Mouse (Mus musculus): ENCODE data around the gene Zfp872. TPM values are rescaled to one million over a fixed set of nuclear protein-coding genes. Genes with fewer than 3 reads are reported as not detected.
A peak's percentile ranks its signal among the peaks of the same experiment; 100 is the strongest.
"Not testable (repeated sequence)": the region's sequence is repeated elsewhere in the genome, so short reads cannot be mapped to it uniquely, and the experiment has no call there.

Zfp872 gene
- polyA plus RNA-seq, 1 experiment from 2014 or later = 0.20 TPM

GRCm38 (mm10) chr9:22196412-22196811, 8.5 kb downstream of the Zfp872 start:
- Histone ChIP-seq H3K36me3 (no peaks in the 10 kb centered on the region), H3K4me1 (no peaks in the 10 kb centered on the region), H3K27me3 (no peaks in the 10 kb centered on the region), H3K27ac (no peak overlapping the region), H3K4me2 (replicated peaks) (no peak overlapping the region), H3K4me3 (no peak overlapping the region), H3K9ac (no peak overlapping the region), H3K9me3 (peaks cover 21% of the 10 kb centered on the region)
- ATAC-seq (ENCODE audit: insufficient number of reproducible peaks, insufficient read depth, low FRiP score, low TSS enrichment) = no peak
- 43% methylated on average over 5 of the region's 5 CpGs for WGBS

DNA sequence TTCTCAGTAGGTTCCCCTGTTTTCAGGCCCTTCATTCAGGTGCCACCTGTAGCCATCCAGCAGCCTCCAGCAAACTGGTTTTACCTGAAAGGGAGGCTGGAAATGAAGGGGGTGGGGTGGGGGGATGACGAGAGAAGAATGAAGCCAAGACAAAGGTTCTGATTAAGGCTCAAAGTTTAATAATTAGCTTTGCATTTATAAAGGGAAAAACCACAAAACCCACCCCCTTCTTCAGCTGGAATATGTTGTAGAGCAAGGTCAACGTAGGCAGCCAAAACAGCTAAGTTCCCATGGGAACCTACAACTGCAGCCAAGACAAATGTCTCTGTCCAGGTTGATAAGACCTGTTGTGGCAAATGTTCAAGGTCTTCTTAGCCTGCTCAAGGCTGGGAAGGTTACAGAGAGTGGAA, 25.9 kb downstream of the Zfp872 start:
- Histone ChIP-seq H3K27me3 (no peaks in the 10 kb centered on the region), H3K4me1 (no peaks in the 10 kb centered on the region), H3K36me3 (no peaks in the 10 kb centered on the region), H3K4me3 (no peak overlapping the region), H3K9me3 (no peaks in the 10 kb centered on the region), H3K4me2 (replicated peaks) (no peak overlapping the region), H3K27ac (no peak overlapping the region), H3K9ac (no peak overlapping the region)
- no peak for ATAC-seq (ENCODE audit: insufficient number of reproducible peaks, insufficient read depth, low FRiP score, low TSS enrichment)
- 62% methylated on average over 2 of the region's 2 CpGs for WGBS

GRCm38 (mm10) chr9:22214549-22214948, 26.7 kb downstream of the Zfp872 start:
- no peaks in the 10 kb centered on the region for H3K36me3 ChIP-seq
- no peak overlapping the region for H3K4me3 ChIP-seq
- H3K9me3 ChIP-seq = no peaks in the 10 kb centered on the region
- no peaks in the 10 kb centered on the region for H3K4me1 ChIP-seq
- H3K4me2 ChIP-seq (replicated peaks) = no peak overlapping the region
- 82% methylated on average over 2 of the region's 2 CpGs for WGBS
- no peaks in the 10 kb centered on the region for H3K27me3 ChIP-seq
- H3K27ac ChIP-seq = no peak overlapping the region
- H3K9ac ChIP-seq = no peak overlapping the region
- ATAC-seq (ENCODE audit: insufficient number of reproducible peaks, insufficient read depth, low FRiP score, low TSS enrichment) = no peak

GRCm38 (mm10) chr9:22216705-22217104, 28.8 kb downstream of the Zfp872 start:
- Histone ChIP-seq H3K27ac (no peak overlapping the region), H3K36me3 (no peaks in the 10 kb centered on the region), H3K4me2 (replicated peaks) (no peak overlapping the region), H3K4me3 (no peak overlapping the region), H3K4me1 (no peaks in the 10 kb centered on the region), H3K9me3 (no peaks in the 10 kb centered on the region), H3K9ac (no peak overlapping the region), H3K27me3 (no peaks in the 10 kb centered on the region)
- 53% methylated on average over 3 of the region's 3 CpGs for WGBS
- no peak for ATAC-seq (ENCODE audit: insufficient number of reproducible peaks, insufficient read depth, low FRiP score, low TSS enrichment)

- H3K9me3 ChIP-seq = no peaks in the 10 kb centered on the region
- H3K27ac ChIP-seq = no peak overlapping the region
- no peaks in the 10 kb centered on the region for H3K27me3 ChIP-seq
- ATAC-seq (ENCODE audit: insufficient number of reproducible peaks, insufficient read depth, low FRiP score, low TSS enrichment) = no peak
- no peak overlapping the region for H3K4me3 ChIP-seq
- no peak overlapping the region for H3K4me2 ChIP-seq (replicated peaks)
- 51% methylated on average over 6 of the region's 8 CpGs for WGBS
- H3K4me1 ChIP-seq = no peaks in the 10 kb centered on the region
- H3K36me3 ChIP-seq = no peaks in the 10 kb centered on the region
- H3K9ac ChIP-seq = no peak overlapping the region
Measured at GRCm38 (mm10) chr9:22217858-22218493, 30.1 kb downstream of the Zfp872 start.

- no peak overlapping the region for H3K4me3 ChIP-seq
- H3K27ac ChIP-seq = no peak overlapping the region
- ATAC-seq (ENCODE audit: insufficient number of reproducible peaks, insufficient read depth, low FRiP score, low TSS enrichment) = no peak
- 93% methylated on average over 4 of the region's 4 CpGs for WGBS
- H3K36me3 ChIP-seq = no peaks in the 10 kb centered on the region
- H3K9ac ChIP-seq = no peak overlapping the region
- no peak overlapping the region for H3K4me2 ChIP-seq (replicated peaks)
- H3K27me3 ChIP-seq = no peaks in the 10 kb centered on the region
- H3K4me1 ChIP-seq = no peaks in the 10 kb centered on the region
- no peaks in the 10 kb centered on the region for H3K9me3 ChIP-seq
Measured at GRCm38 (mm10) chr9:22224066-22224465, 36.2 kb downstream of the Zfp872 start.

- ATAC-seq (ENCODE audit: insufficient number of reproducible peaks, insufficient read depth, low FRiP score, low TSS enrichment) = peak; percentile 44; the same call in 1 of the 2 replicates
- 23% methylated on average over 17 of the region's 17 CpGs for WGBS
- H3K36me3 ChIP-seq = no peaks in the 10 kb centered on the region
- H3K9me3 ChIP-seq = no peaks in the 10 kb centered on the region
- no peaks in the 10 kb centered on the region for H3K4me1 ChIP-seq
- no peaks in the 10 kb centered on the region for H3K27me3 ChIP-seq
- peak overlapping the region; percentile 73 for H3K9ac ChIP-seq
- peak overlapping the region; percentile 72 for H3K4me3 ChIP-seq
- peak overlapping the region; percentile 87; the same call in 1 of the 2 replicates for H3K27ac ChIP-seq
- H3K4me2 ChIP-seq (replicated peaks) = peak overlapping the region; percentile 74
Measured at GRCm38 (mm10) chr9:22224536-22225503, 36.9 kb downstream of the Zfp872 start.

DNA sequence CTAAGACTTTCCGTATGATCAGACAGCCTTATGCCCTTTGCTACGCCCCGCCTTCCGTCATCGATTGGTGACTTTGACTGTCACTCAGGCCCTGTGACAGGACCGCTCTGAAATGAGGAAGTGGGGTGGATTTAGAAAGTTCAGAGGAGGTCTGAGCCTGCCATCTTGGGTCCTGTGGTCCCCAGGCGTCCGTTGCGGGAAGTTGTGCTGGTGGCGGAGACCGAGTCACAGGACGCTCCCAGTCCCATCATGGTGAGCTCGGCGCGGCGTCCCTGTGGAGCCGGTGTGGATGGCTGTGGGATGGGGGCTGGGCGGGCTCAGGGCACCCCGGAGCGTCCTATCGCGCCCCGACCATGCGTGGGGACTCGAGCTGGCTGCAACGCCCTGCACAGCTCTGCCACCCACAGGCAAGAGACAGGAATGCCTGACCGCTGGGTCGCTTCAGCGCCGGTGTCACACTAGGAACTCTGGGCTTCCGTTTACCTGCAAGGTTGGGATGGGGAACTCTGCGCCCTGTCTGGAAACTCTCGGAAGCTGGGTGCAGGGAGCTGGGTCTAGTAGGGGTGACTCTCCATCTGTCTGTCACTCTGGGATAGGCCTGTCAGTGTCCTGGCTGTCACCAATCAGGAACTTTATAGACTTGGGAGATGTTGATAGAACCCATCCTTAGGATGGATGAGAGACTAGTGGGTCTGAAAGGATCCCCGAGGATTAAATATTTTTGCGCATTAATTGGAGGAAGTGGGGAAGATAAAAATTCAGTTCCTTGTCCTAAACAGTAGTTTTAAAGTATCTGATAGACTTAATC, 37.9 kb downstream of the Zfp872 start, which contains the start of gene Zfp809:
Gene Zfp809 (plus strand): TSS at position 134 of the 808 bp plus-strand sequence.
- 1% methylated on average over 35 of the region's 35 CpGs for WGBS
- Histone ChIP-seq H3K9me3 (no peaks in the 10 kb centered on the region), H3K27ac (peak within 1 kb of the TSS; percentile 87), H3K36me3 (no peaks in the 10 kb centered on the region), H3K9ac (peak within 1 kb of the TSS; percentile 73), H3K27me3 (no peaks in the 10 kb centered on the region), H3K4me1 (no peaks in the 10 kb centered on the region), H3K4me2 (replicated peaks) (peak within 1 kb of the TSS; percentile 74), H3K4me3 (peak within 1 kb of the TSS; percentile 72)
- ATAC-seq (ENCODE audit: insufficient number of reproducible peaks, insufficient read depth, low FRiP score, low TSS enrichment) = peak; percentile 98

- Histone ChIP-seq H3K4me2 (replicated peaks) (peak overlapping the region; percentile 74), H3K4me3 (peak overlapping the region; percentile 72), H3K9ac (peak overlapping the region; percentile 73; the same call in 1 of the 2 replicates)
- not testable (repeated sequence) for ATAC-seq (ENCODE audit: insufficient number of reproducible peaks, insufficient read depth, low FRiP score, low TSS enrichment); H3K4me1 ChIP-seq; H3K27me3 ChIP-seq; H3K36me3 ChIP-seq; H3K27ac ChIP-seq; H3K9me3 ChIP-seq
- WGBS = 68% methylated on average over 7 of the region's 7 CpGs
Measured at GRCm38 (mm10) chr9:22226389-22226673, 38.4 kb downstream of the Zfp872 start.

GRCm38 (mm10) chr9:22226846-22227245, 39.0 kb downstream of the Zfp872 start:
- no peaks in the 10 kb centered on the region for H3K4me1 ChIP-seq

DNA sequence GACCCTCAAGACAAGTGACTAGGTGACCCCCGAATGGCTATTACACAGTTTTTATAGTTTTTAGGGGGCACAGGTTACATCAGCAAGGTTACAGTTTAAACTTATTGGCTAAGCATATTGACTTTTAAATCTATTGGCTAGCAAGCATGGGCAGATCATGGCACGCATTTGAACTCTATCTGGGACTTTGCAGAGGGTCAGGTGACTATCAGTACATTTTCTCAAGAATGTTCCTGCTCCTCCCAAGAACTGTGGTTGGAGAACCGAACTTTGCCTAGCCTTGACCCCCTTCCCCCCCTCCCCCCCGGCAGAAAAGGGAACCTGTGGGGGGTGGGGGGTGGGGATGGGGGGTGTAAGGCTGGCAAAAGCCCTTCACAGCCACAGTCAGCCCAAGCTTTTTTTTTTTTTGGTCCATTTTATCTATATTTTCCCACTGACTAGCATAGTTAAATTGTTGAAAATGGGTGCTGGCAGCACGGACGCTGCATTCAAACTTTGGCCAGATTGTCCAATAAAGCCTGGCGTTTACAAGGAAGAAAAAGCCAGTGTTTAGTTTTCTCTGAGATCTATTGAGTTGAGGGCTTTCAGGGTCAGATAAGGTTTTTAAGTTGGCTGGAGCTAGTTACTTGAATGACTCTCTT, 41.6 kb downstream of the Zfp872 start:
- 89% methylated on average over 7 of the region's 7 CpGs for WGBS
- Histone ChIP-seq H3K9me3 (no peaks in the 10 kb centered on the region), H3K4me3 (no peak overlapping the region), H3K27me3 (no peaks in the 10 kb centered on the region), H3K4me2 (replicated peaks) (no peak overlapping the region), H3K36me3 (no peaks in the 10 kb centered on the region), H3K27ac (no peak overlapping the region), H3K4me1 (no peaks in the 10 kb centered on the region), H3K9ac (no peak overlapping the region)
- no peak for ATAC-seq (ENCODE audit: insufficient number of reproducible peaks, insufficient read depth, low FRiP score, low TSS enrichment)

More at GRCm38 (mm10) chr9:22226846-22227245, 39.0 kb downstream of the Zfp872 start:
- no peaks in the 10 kb centered on the region for H3K27me3 ChIP-seq
- no peak for ATAC-seq (ENCODE audit: insufficient number of reproducible peaks, insufficient read depth, low FRiP score, low TSS enrichment)
- no peak overlapping the region for H3K27ac ChIP-seq
- WGBS = 91% methylated on average over 15 of the region's 15 CpGs
- H3K9ac ChIP-seq = no peak overlapping the region
- H3K36me3 ChIP-seq = no peaks in the 10 kb centered on the region
- no peak overlapping the region for H3K4me2 ChIP-seq (replicated peaks)
- H3K4me3 ChIP-seq = no peak overlapping the region
- H3K9me3 ChIP-seq = no peaks in the 10 kb centered on the region

All from embryonic facial prominence, embryonic 12.5 days (tissue).